Mouse (Mus musculus) frontal cortex, adult 2 months (tissue): ENCODE results near the gene Mkrn2os. TPM values are rescaled to one million over a fixed set of nuclear protein-coding genes. Genes with fewer than 3 reads are reported as not detected.
A peak's percentile ranks its signal among the peaks of the same experiment; 100 is the strongest.

ENCODE experiments used
- DNase-seq, 2 experiments: peaks; one replicate each; pipeline ENCODE4 v3.0.0; 2022; ENCODE audit warnings: low spot score in 1 of 2; ENCODE audit errors: extremely low spot score in 1 of 2
- polyA plus RNA-seq: library from polyadenylated mRNA; depleted of rRNA; stranded (reverse); fragments of >200 nt; gene quantifications from 2 replicates; pipeline ENCODE4 v1.2.3, GENCODE M21; 2012

Gene Mkrn2os
- polyA plus RNA-seq, 1 experiment: 0.18 TPM

DNA sequence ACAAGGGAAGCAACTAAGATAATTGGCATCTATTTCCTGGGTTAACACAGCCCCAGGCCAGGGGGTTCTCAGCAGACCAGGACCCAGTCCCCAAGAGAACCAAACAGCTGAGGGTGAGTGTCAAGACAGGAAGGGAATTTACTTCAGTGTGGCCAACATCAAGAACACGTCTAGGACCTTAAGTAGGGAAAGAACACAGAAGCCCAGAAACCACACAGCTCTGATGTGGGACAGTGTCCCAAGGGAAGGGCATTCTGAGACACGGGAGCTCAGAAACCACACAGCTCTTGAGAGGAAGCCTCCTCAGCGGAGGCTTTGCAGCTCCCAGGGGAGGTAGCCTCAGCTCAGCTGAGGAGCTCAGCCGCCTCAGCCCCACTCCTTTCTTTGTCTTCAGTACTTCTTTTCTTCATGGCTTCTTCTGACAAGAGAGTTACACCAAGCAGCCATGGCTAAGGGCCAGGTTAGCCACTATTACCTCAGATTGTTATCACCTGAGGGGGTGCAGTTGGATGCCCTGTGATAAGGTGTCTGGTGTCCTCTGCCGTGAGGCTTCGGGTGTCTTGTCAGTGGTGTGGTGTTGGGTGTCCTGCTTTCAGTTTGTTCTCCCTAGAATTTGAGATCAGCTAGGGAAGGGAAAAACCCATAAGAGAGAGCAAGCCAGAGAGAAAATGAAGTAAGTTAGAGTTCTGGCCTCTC, 8.8 kb downstream of the Mkrn2os start:
- no peak for DNase-seq

DNA sequence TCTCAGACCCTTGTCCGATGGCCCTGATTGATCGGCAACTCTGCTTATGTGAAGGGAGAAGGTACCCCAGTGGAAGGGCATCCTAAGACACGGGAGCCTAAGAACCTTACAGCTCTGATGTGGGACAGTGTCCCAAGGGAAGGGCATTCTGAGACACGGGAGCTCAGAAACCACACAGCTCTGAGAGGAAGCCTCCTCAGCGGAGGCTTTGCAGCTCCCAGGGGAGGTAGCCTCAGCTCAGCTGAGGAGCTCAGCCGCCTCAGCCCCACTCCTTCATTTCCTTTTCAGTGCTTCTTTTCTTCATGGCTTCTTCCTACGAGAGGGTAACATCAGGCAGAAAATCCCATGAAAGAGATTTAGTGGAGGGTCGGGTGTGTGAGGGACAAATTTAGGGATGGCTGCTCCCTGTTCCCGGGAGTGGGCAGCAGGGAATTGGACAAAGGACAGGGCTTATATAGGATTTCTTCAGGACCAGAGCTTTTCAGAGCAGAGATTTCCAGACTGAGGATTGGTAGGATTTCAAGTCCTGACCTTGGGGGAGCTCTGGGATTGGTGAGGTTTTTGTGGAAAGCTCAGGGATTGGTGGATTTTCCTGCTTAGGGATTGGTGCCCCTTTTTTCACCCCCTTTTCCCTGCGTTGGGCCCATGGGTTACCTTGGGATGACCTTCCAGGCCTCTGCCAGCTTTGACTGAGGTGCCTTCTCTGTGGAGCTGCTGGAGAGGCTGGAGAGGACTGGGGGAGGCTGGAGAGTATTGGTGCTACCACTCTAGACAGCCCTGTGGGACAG, 9.9 kb downstream of the Mkrn2os start:
- no peak for DNase-seq

DNA sequence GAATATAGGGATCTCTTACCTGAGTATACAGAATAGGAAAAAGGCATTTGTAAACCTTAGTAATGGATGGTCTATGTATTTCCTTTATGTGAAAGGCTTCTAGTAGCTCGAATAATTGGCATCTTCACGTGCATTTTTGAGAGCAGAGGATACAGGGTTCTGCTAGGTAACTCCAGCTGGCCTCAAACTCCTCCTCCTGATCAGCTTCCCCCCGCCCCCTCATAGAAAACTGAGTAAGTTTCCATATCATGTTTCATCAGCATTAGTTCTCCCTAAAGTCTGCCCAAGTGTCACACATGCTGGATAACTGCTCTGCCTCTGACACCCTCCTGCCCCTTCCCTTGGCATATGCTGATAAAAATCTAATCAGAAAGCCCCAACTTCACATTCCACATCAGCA, 11.6 kb downstream of the Mkrn2os start:
- DNase-seq: no peak

- no peak for DNase-seq
These were observed 14.4 kb downstream of the Mkrn2os start for GRCm38 (mm10) chr6:115577941-115578340.

DNA sequence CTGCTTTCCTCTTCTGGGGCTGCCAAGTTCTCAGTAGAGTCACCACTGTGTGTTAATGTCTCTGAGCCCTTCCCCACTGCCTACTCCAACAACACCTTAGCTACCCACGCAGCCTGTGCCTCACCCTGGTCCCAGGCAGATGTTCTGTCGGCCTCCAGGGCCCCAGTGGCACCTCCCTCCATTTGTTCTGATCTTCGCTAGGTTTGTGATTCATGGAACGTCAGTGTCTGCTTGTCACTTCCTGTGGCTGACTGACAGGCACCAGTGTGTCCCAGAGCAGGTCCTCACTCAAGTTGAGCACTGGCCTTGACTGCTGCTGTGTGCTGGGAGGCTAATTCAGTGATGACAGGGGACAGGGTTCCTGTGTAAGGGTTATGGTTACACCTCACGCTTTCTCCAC, 15.0 kb downstream of the Mkrn2os start:
- no peak for DNase-seq

DNA sequence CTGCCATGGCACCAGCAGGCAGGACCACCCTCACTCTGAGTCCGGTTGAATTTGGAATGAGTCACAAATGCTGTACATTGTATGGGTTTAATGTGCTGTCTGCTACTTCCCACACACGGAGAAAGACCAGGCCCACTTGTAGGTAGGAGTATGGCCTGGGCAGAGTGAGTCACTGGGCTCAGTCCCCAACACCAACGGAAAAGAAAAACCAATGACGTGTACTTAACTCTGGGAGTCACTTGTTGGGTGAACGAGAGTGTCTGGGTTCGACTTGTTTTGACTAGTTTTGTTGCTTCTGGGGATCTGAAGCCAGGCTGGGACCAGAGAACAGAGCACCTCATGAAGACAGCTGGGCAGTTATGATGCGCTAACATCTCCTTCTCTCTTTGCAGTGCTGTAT, 18.2 kb downstream of the Mkrn2os start:
- DNase-seq: no peak

- DNase-seq: no peak
These were observed 26.8 kb downstream of the Mkrn2os start for GRCm38 (mm10) chr6:115565479-115566045.

DNA sequence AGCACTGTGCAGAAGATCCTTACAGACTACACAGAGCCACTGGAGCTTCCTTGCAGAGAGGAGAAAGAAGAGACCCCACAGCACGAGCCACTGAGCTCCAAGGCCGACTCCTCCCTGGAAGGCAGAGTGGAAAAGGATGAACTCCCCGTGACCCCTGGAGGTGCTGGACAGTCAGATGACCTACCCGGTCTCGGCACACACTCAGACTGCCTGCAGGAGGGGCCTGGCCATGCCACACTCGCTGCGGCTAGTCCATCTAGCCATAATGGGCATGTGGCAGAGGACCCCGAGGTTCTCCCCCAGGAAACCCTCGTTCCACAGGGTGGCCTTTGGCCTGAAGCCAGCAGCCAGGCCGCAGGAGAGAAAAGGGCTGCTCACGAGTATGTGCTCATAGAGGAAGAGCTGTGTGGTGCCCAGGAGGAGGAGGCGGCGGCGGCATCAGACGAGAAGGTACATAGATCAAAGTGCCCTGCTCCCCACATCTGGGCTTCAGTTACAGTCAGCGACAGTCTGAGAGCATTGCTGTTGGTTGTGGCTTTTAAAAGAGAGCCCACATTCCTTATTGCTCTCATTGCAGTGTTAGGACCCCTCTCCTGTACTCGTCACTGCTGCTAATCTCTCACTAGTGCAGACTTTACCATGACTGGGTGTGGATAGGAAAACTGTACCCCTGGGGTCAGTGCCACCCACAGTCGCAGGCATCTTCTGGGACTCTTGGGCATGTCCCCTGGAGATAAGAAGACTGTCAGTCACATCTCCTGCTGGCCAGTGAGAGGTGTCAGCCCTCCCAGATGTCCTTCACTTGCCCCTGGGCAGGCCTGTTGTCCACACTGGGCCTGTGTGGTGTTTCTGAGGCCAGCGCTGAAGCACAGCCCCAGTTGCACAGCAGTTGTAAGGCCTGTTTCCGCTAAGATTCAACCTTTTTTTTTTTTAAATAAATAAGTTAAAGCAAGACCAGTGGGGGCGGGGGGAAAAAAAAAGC, 32.4 kb downstream of the Mkrn2os start:
- no peak for DNase-seq

DNA sequence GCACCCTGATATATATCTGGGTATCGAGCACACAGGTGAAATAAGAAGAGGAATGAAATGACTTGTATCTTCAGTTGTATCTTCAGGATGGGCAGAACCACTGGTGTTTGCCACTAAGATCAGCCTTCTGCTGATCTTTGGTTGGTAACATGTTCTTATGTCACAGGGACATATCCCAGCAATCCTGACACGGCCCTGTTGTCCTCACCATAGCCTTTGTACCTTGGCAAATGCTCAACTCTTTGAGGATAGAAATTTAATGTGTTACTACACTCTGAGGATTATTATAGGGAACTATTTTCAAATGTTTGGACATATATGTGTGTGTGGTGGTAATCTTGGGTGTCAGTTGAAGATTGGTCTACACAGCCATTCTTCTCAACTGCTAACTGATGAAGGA, 34.2 kb downstream of the Mkrn2os start:
- no peak for DNase-seq

DNA sequence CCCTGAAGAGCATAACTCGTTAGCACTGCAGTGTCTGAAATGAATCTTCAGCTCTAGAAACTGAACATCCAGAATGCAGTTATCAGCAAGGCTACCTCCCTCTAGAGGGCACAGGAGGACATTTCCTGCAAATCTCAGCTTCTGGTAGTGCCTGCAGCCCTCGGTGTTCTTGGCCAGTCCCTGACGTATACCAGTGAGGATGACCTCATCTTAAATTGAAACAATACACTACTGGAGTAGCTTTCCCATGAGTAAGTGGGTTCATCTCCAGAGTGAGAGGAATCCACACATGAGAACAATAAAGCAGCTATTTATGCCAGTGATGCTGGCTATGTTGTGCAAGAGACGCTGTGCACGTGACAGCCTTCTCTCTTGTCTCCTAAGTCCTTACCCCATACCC, 36.9 kb downstream of the Mkrn2os start:
- DNase-seq: peak in 1 of 2 experiments; percentile 33

DNA sequence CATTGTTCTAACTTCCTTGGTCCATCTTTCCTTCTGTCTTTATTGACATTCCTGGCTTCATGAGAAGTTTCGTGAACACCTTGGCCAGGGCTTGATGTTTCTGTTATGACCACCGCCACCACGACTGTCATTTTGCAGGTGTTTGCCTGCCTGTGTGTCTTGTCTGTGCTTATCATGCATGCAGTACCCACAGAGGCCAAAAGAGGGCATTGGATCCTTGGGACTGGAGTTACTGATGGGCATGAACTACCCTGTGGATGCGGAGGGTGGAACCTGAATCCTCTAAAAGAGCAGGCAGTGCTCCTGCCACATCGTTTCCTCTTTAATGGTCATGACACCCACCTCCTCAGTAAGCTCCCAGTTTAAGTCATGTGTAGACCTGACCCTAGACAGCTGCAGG, 46.1 kb downstream of the Mkrn2os start:
- peak in 1 of 2 experiments; percentile 54 for DNase-seq

- DNase-seq: peak; percentile 96 to 98
These were observed 47.9 kb downstream of the Mkrn2os start, which contains the start of gene Tsen2 for GRCm38 (mm10) chr6:115544442-115544970. Gene Tsen2, plus strand, starts transcription at chr6:115544664.

- no peak for DNase-seq
These were observed 50.0 kb downstream of the Mkrn2os start for GRCm38 (mm10) chr6:115542341-115542740.

DNA sequence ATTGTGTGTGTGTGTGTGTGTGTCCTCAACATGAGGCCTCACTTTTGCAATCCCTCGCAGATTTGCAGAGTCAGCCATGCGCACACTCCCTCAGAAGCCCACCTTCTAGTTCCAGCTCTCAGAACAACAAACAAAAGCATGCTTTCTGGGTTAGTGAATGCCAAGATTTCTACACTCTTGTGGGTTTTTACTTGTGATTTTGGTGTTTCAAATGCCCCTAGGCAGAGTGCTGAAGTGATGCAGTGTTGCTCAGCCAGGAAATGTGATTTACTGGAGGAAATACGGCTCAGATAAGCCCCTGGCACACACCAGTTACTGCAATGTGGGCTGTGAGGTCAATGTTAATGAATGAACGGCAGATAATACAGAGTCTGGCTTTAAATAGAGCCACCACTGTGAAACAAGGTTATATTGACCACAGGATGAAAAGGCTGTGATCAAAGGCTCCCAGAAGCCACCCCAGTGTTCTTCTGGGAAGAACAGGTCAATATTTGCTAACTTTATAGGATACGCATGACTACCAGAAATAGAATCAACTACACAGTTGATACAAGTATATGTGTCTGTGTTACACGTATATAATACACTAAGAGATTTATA, 50.6 kb downstream of the Mkrn2os start:
- DNase-seq: no peak

- peak; percentile 67 to 87 for DNase-seq
These were observed 53.5 kb downstream of the Mkrn2os start for GRCm38 (mm10) chr6:115538645-115539429.

DNA sequence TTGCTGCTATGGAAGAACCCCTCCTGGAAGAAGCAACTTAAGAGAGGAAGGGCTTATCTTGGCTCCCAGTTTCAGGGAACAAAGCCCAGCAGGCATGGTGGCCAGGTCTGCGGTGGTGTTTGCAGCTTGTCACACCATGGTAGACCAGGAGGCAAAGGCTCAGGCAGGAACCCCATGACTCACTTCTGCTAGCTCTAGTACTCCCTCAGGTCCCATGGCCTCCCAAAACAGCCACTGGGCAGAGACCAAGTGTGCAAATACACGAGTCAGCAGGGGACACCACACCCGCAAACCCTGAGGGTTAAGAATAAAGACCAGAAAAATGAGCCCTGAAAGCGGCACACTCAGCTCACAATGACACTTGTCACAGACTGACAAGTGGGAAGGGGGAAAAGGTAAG, 56.2 kb downstream of the Mkrn2os start:
- DNase-seq: no peak

DNA sequence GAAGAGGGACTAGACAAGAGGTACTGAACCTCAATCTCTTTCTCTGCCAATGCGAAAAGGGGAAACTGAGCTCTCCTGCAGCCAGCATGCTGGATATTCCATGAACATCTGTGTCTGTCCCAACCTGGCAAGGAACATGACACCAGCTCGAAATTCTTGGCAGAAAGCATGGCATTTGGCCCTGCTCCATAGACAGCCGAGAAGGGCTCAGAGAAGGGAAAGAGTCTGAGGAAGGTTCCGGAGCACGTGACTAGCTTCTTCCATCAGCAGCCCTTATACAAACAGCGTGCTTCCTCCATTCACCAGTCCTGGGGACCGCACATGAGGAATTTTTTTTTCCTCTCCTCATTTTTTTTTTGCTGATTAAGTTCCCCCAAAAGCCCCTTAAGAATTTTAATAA, 57.8 kb downstream of the Mkrn2os start:
- peak in 1 of 2 experiments; percentile 45 for DNase-seq
